Mouse (Mus musculus): ENCODE results near the gene C1s1. TPM values are rescaled to one million over a fixed set of nuclear protein-coding genes. Genes with fewer than 3 reads are reported as not detected.

C1s1 gene
- total and polyA plus RNA-seq, 3 experiments, result 0.55 to 4.8 (median 1.3) TPM

GRCm38 (mm10) chr6:124508292-124508691 is 33.9 kb downstream of the C1s1 start:
- DNase-seq (ENCODE audit: extremely low read depth), result no peak
- Histone ChIP-seq H3K79me2 (replicated peaks; ENCODE audit: control insufficient read depth, extremely low read depth, insufficient read depth, poor library complexity, severe bottlenecking) (no peaks in the 10 kb centered on the region), H3K4me1 (ENCODE audit: control insufficient read depth in 1 of 2, insufficient read depth in 2 of 2) (peaks cover 0 to 23% of the 10 kb centered on the region in 2 experiments; a peak in 2 of 4 replicates), H3K9me3 (replicated peaks; ENCODE audit: low read length) (no peaks in the 10 kb centered on the region), H3K36me3 (replicated peaks in 1 of 2; ENCODE audit: control insufficient read depth in 1 of 2, insufficient read depth in 1 of 2, low read length in 1 of 2) (peaks cover 0 to 5% of the 10 kb centered on the region in 2 experiments), H3K27ac (ENCODE audit: insufficient read depth, low read depth) (no peak overlapping the region), H3K27me3 (replicated peaks) (no peaks in the 10 kb centered on the region), H3K9ac (ENCODE audit: insufficient read depth, low read depth) (no peak overlapping the region), H3K4me2 (ENCODE audit: insufficient read depth, low read depth, poor library complexity, severe bottlenecking) (no peak overlapping the region), H3K4me3 (replicated peaks in 1 of 3; ENCODE audit: low read depth in 2 of 3, low read length in 2 of 3, poor library complexity in 1 of 3) (no peak overlapping the region)
- in situ Hi-C loops (cut with MboI; ENCODE audit: low pct_ligation_motif_present, low pct_unique_long_range_greater_than_20kb, low sequenced_read_pairs) (no loop called here), dilution Hi-C loops (cut with MboI; ENCODE audit: extremely low pct_ligation_motif_present, extremely low pct_unique_long_range_greater_than_20kb, low sequenced_read_pairs) (no loop called here)
- no peak for TF ChIP-seq JUND (conservative IDR thresholded peaks at IDR 0.05; ENCODE audit: low read depth, low read length)
- TF ChIP-seq TCF12 (IDR thresholded peaks at IDR 0.05; ENCODE audit: low read depth, low read length), result no peak
- TF ChIP-seq ZMIZ1 (IDR thresholded peaks at IDR 0.05; ENCODE audit: low read depth, low read length), result no peak
- TF ChIP-seq ZKSCAN1 (IDR thresholded peaks at IDR 0.05; ENCODE audit: borderline replicate concordance, low read depth, low read length), result no peak
- TF ChIP-seq ZNF384 (IDR thresholded peaks at IDR 0.05; ENCODE audit: low read depth, low read length), result no peak
- TF ChIP-seq RCOR1 (conservative IDR thresholded peaks at IDR 0.05; ENCODE audit: low read depth, low read length), result no peak
- no peak for TF ChIP-seq ETS1 (conservative IDR thresholded peaks at IDR 0.05; ENCODE audit: low read depth, low read length)
- TF ChIP-seq NRF1 (IDR thresholded peaks at IDR 0.05; ENCODE audit: low read depth, low read length), result no peak
- TF ChIP-seq POLR2A (IDR thresholded peaks at IDR 0.05; ENCODE audit: low read depth, low read length), result no peak

DNA sequence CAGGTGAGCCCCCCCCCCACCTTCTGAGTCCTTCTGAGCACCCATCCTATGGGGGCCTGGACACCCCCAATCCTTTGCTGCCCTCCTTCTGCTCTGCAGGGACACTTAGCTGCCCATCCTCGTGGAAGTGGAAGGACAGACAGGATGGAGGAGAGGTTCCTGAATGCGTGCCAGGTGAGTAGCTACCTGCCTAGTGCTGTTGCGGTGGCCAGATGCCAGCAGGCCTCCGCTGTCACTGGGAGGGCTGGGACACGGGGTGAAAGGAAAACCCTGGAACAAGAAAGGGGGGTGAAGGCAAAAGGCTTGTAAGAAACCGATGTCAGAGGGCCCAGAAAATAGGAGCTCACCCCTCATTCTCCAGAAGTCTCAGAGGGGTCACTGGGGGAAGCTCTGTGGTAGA is 35.2 kb downstream of the C1s1 start:
- Histone ChIP-seq H3K27me3 (replicated peaks) (no peaks in the 10 kb centered on the region), H3K9ac (ENCODE audit: insufficient read depth, low read depth) (no peak overlapping the region), H3K9me3 (replicated peaks; ENCODE audit: low read length) (no peaks in the 10 kb centered on the region), H3K79me2 (replicated peaks; ENCODE audit: control insufficient read depth, extremely low read depth, insufficient read depth, poor library complexity, severe bottlenecking) (no peaks in the 10 kb centered on the region), H3K4me3 (replicated peaks in 1 of 3; ENCODE audit: low read depth in 2 of 3, low read length in 2 of 3, poor library complexity in 1 of 3) (no peak overlapping the region), H3K4me1 (ENCODE audit: control insufficient read depth in 1 of 2, insufficient read depth in 2 of 2) (peaks cover 0 to 15% of the 10 kb centered on the region in 2 experiments; a peak in 2 of 4 replicates), H3K27ac (ENCODE audit: insufficient read depth, low read depth) (no peak overlapping the region), H3K36me3 (replicated peaks in 1 of 2; ENCODE audit: control insufficient read depth in 1 of 2, insufficient read depth in 1 of 2, low read length in 1 of 2) (peaks cover 0 to 5% of the 10 kb centered on the region in 2 experiments), H3K4me2 (ENCODE audit: insufficient read depth, low read depth, poor library complexity, severe bottlenecking) (no peak overlapping the region)
- no peak for DNase-seq (ENCODE audit: extremely low read depth)
- in situ Hi-C loops (cut with MboI; ENCODE audit: low pct_ligation_motif_present, low pct_unique_long_range_greater_than_20kb, low sequenced_read_pairs), result no loop called here
- dilution Hi-C loops (cut with MboI; ENCODE audit: extremely low pct_ligation_motif_present, extremely low pct_unique_long_range_greater_than_20kb, low sequenced_read_pairs), result no loop called here
- TF ChIP-seq KAT2A (IDR thresholded peaks at IDR 0.05; ENCODE audit: insufficient replicate concordance, low read length) (no peak), ZC3H11A (IDR thresholded peaks at IDR 0.05; ENCODE audit: low read depth, low read length) (no peak), CTCF (conservative IDR thresholded peaks at IDR 0.05 in 1 of 2, IDR thresholded peaks at IDR 0.05 in 1 of 2; ENCODE audit: low read depth in 2 of 2, low read length in 2 of 2) (no peak), CHD1 (IDR thresholded peaks at IDR 0.05; ENCODE audit: low read depth, low read length) (no peak), RAD21 (IDR thresholded peaks at IDR 0.05; ENCODE audit: low read depth, low read length) (no peak), USF2 (conservative IDR thresholded peaks at IDR 0.05; ENCODE audit: low read depth, low read length) (no peak), POLR2AphosphoS2 (IDR thresholded peaks at IDR 0.05; ENCODE audit: low read depth, low read length) (no peak)

All from CH12.LX (cell line).